Mouse (Mus musculus): Measurements from ENCODE around the gene Ssbp4. TPM values are rescaled to one million over a fixed set of nuclear protein-coding genes. Genes with fewer than 3 reads are reported as not detected.

Ssbp4 gene
- polyA plus RNA-seq, 2 experiments: 36.3 to 49.5 TPM

GRCm38 (mm10) chr8:70618888-70619334 lies 10.2 kb upstream of the Ssbp4 start:
- H3K9me3 ChIP-seq (ENCODE audit: control insufficient read depth, low read length): no peaks in the 10 kb centered on the region
- H3K27ac ChIP-seq: peak overlapping the region; percentile 61
- no peak overlapping the region for H3K9ac ChIP-seq (replicated peaks)
- H3K36me3 ChIP-seq (replicated peaks; ENCODE audit: control insufficient read depth, insufficient read depth, low read depth): no peaks in the 10 kb centered on the region
- DNase-seq (ENCODE audit: low read depth in 3 of 3, low spot score in 3 of 3): peak; percentile 76 to 89 (median 79)
- ATAC-seq (ENCODE audit: insufficient read depth): peak; percentile 83
- no peaks in the 10 kb centered on the region for H3K27me3 ChIP-seq (ENCODE audit: control insufficient read depth, insufficient read depth, low read length)
- H3K4me2 ChIP-seq (ENCODE audit: low read depth): peak overlapping the region; percentile 54
- TF ChIP-seq EP300 (IDR thresholded peaks at IDR 0.05; ENCODE audit: low read depth) (no peak; the same call in 1 of the 2 replicates), CTCF (IDR thresholded peaks at IDR 0.05; ENCODE audit: low read depth) (no peak)
- peaks cover 57 to 66% of the 10 kb centered on the region in 2 experiments for H3K4me1 ChIP-seq (replicated peaks; ENCODE audit: control insufficient read depth in 2 of 2, insufficient read depth in 2 of 2, low read length in 1 of 2)
- H3K4me3 ChIP-seq (ENCODE audit: insufficient read depth in 1 of 2, low read depth in 2 of 2, low read length in 2 of 2): 0 out of 4 replicates have a peak overlapping the region, but pooled peaks of 1 of the 2 experiments have one; percentile 5
- 1% methylated on average over 9 of the region's 9 CpGs for WGBS (ENCODE audit: insufficient replicate concordance)

GRCm38 (mm10) chr8:70617985-70618384 lies 9.3 kb upstream of the Ssbp4 start:
- Histone ChIP-seq H3K4me1 (replicated peaks; ENCODE audit: control insufficient read depth in 2 of 2, insufficient read depth in 2 of 2, low read length in 1 of 2) (peaks cover 48 to 57% of the 10 kb centered on the region in 2 experiments), H3K27me3 (ENCODE audit: control insufficient read depth, insufficient read depth, low read length) (no peaks in the 10 kb centered on the region), H3K4me3 (ENCODE audit: insufficient read depth in 1 of 2, low read depth in 2 of 2, low read length in 2 of 2) (peak overlapping the region in 1 of 2 experiments; percentile 21; a peak in 1 of 4 replicates), H3K4me2 (ENCODE audit: low read depth) (peak overlapping the region; percentile 54), H3K27ac (peak overlapping the region; percentile 61), H3K9me3 (ENCODE audit: control insufficient read depth, low read length) (no peaks in the 10 kb centered on the region), H3K9ac (replicated peaks) (peak overlapping the region; percentile 46), H3K36me3 (replicated peaks; ENCODE audit: control insufficient read depth, insufficient read depth, low read depth) (no peaks in the 10 kb centered on the region)
- ATAC-seq (ENCODE audit: insufficient read depth) (no peak), DNase-seq (ENCODE audit: low read depth in 3 of 3, low spot score in 3 of 3) (no peak)
- 8% methylated on average over 11 of the region's 11 CpGs for WGBS (ENCODE audit: insufficient replicate concordance)
- TF ChIP-seq EP300 (IDR thresholded peaks at IDR 0.05; ENCODE audit: low read depth): peak; percentile 36; the same call in 1 of the 2 replicates
- no peak for TF ChIP-seq CTCF (IDR thresholded peaks at IDR 0.05; ENCODE audit: low read depth)

GRCm38 (mm10) chr8:70616645-70617044 lies 8.0 kb upstream of the Ssbp4 start:
- H3K27me3 ChIP-seq (ENCODE audit: control insufficient read depth, insufficient read depth, low read length): no peaks in the 10 kb centered on the region
- H3K9ac ChIP-seq (replicated peaks): no peak overlapping the region
- DNase-seq (ENCODE audit: low read depth in 3 of 3, low spot score in 3 of 3) (no peak), ATAC-seq (ENCODE audit: insufficient read depth) (no peak)
- no peak overlapping the region for H3K4me2 ChIP-seq (ENCODE audit: low read depth)
- H3K4me3 ChIP-seq (ENCODE audit: insufficient read depth in 1 of 2, low read depth in 2 of 2, low read length in 2 of 2): peak overlapping the region in 1 of 2 experiments; percentile 14; a peak in 1 of 4 replicates
- peaks cover 38 to 49% of the 10 kb centered on the region in 2 experiments for H3K4me1 ChIP-seq (replicated peaks; ENCODE audit: control insufficient read depth in 2 of 2, insufficient read depth in 2 of 2, low read length in 1 of 2)
- H3K9me3 ChIP-seq (ENCODE audit: control insufficient read depth, low read length): no peaks in the 10 kb centered on the region
- WGBS (ENCODE audit: insufficient replicate concordance): 29% methylated on average over 11 of the region's 11 CpGs
- H3K27ac ChIP-seq: no peak overlapping the region
- TF ChIP-seq EP300 (IDR thresholded peaks at IDR 0.05; ENCODE audit: low read depth) (no peak), CTCF (IDR thresholded peaks at IDR 0.05; ENCODE audit: low read depth) (no peak)
- no peaks in the 10 kb centered on the region for H3K36me3 ChIP-seq (replicated peaks; ENCODE audit: control insufficient read depth, insufficient read depth, low read depth)

- H3K4me2 ChIP-seq (ENCODE audit: low read depth): peak within 1 kb of the TSS; percentile 6; the same call in 1 of the 2 replicates
- peak within 1 kb of the TSS in 1 of 2 experiments; percentile 14; a peak in 2 of 4 replicates for H3K4me3 ChIP-seq (ENCODE audit: insufficient read depth in 1 of 2, low read depth in 2 of 2, low read length in 2 of 2)
- no peaks in the 10 kb centered on the region for H3K36me3 ChIP-seq (replicated peaks; ENCODE audit: control insufficient read depth, insufficient read depth, low read depth)
Observed at GRCm38 (mm10) chr8:70615894-70616293, 7.2 kb upstream of the Ssbp4 start, which contains the start of gene Lrrc25. TSS of gene Lrrc25 (plus strand) at chr8:70616155.

GRCm38 (mm10) chr8:70615281-70615680 lies 6.6 kb upstream of the Ssbp4 start:
- Histone ChIP-seq H3K27ac (no peak overlapping the region), H3K4me3 (ENCODE audit: insufficient read depth in 1 of 2, low read depth in 2 of 2, low read length in 2 of 2) (no peak overlapping the region), H3K4me2 (ENCODE audit: low read depth) (no peak overlapping the region), H3K27me3 (ENCODE audit: control insufficient read depth, insufficient read depth, low read length) (no peaks in the 10 kb centered on the region), H3K9me3 (ENCODE audit: control insufficient read depth, low read length) (no peaks in the 10 kb centered on the region), H3K36me3 (replicated peaks; ENCODE audit: control insufficient read depth, insufficient read depth, low read depth) (no peaks in the 10 kb centered on the region), H3K9ac (replicated peaks) (no peak overlapping the region), H3K4me1 (replicated peaks; ENCODE audit: control insufficient read depth in 2 of 2, insufficient read depth in 2 of 2, low read length in 1 of 2) (peaks cover 30 to 46% of the 10 kb centered on the region in 2 experiments)
- no peak for TF ChIP-seq CTCF (IDR thresholded peaks at IDR 0.05; ENCODE audit: low read depth)
- no peak for TF ChIP-seq EP300 (IDR thresholded peaks at IDR 0.05; ENCODE audit: low read depth)
- ATAC-seq (ENCODE audit: insufficient read depth) (no peak), DNase-seq (ENCODE audit: low read depth in 3 of 3, low spot score in 3 of 3) (no peak)
- 81% methylated on average over 8 of the region's 8 CpGs for WGBS (ENCODE audit: insufficient replicate concordance)

More at GRCm38 (mm10) chr8:70615894-70616293, 7.2 kb upstream of the Ssbp4 start, which contains the start of gene Lrrc25:
- no peak within 1 kb of the TSS for H3K27ac ChIP-seq
- H3K9me3 ChIP-seq (ENCODE audit: control insufficient read depth, low read length): no peaks in the 10 kb centered on the region
- DNase-seq (ENCODE audit: low read depth in 3 of 3, low spot score in 3 of 3): no peak
- WGBS (ENCODE audit: insufficient replicate concordance): 14% methylated on average over 3 of the region's 3 CpGs
- peak within 1 kb of the TSS; percentile 25; the same call in 1 of the 2 replicates for H3K9ac ChIP-seq (replicated peaks)
- ATAC-seq (ENCODE audit: insufficient read depth): no peak
- no peak for TF ChIP-seq EP300 (IDR thresholded peaks at IDR 0.05; ENCODE audit: low read depth)
- TF ChIP-seq CTCF (IDR thresholded peaks at IDR 0.05; ENCODE audit: low read depth): no peak
- peaks cover 30 to 44% of the 10 kb centered on the region in 2 experiments for H3K4me1 ChIP-seq (replicated peaks; ENCODE audit: control insufficient read depth in 2 of 2, insufficient read depth in 2 of 2, low read length in 1 of 2)
- H3K27me3 ChIP-seq (ENCODE audit: control insufficient read depth, insufficient read depth, low read length): no peaks in the 10 kb centered on the region
